Mouse (Mus musculus) ES-Bruce4 (cell line): ENCODE results near the gene Pam.

Experiments used
- CTCF ChIP-seq: IDR thresholded peaks from one replicate; pipeline ENCODE4 v1.8.1; 2011; ENCODE audit warnings: low read depth, low read length
- EP300 ChIP-seq: IDR thresholded peaks from 2 replicates; pipeline ENCODE4 v1.6.1; 2011; ENCODE audit warnings: low read depth, low read length; ENCODE audit not compliant: insufficient read depth

GRCm38 (mm10) chr1:97969765-97970164 is 125.7 kb downstream of the Pam start:
- TF ChIP-seq CTCF (no peak), EP300 (no peak)
